Mouse (Mus musculus) liver, adult 2 months (tissue): ENCODE measurements around the gene Cep97. TPM values are rescaled to one million over a fixed set of nuclear protein-coding genes. Genes with fewer than 3 reads are reported as not detected.

ENCODE experiments used
- DNase-seq: peaks from one replicate; pipeline ENCODE4 v3.0.0-alpha.2; 2011; ENCODE audit warnings: low read depth, low spot score; ENCODE audit errors: extremely low read depth
- H3K27ac ChIP-seq: fragments of 200-500 bp; replicated peaks from 2 replicates; pipeline ENCODE4 v1.5.1; 2012; ENCODE audit warnings: low read depth, mild to moderate bottlenecking, control low read depth, inconsistent platforms, low read length; ENCODE audit not compliant: insufficient read depth
- H3K27me3 ChIP-seq: fragments of 200-500 bp; 2 replicates; pipeline ENCODE4 v1.6.1; 2012; ENCODE audit warnings: mild to moderate bottlenecking, moderate library complexity, low read length, inconsistent platforms; ENCODE audit not compliant: control insufficient read depth, insufficient read depth
- H3K36me3 ChIP-seq: fragments of 200-500 bp; 2 replicates; pipeline ENCODE4 v1.6.1; 2012; ENCODE audit warnings: low read length, inconsistent platforms; ENCODE audit not compliant: control insufficient read depth, insufficient read depth
- H3K4me1 ChIP-seq: fragments of 200-500 bp; 2 replicates; pipeline ENCODE4 v1.6.1; 2011; ENCODE audit warnings: low read length; ENCODE audit not compliant: control insufficient read depth, insufficient read depth
- H3K4me3 ChIP-seq: fragments of 200-500 bp; 2 replicates; pipeline ENCODE4 v1.5.1; 2011; ENCODE audit warnings: low read depth, mild to moderate bottlenecking, control low read depth, low read length, moderate library complexity; ENCODE audit not compliant: insufficient read depth
- H3K79me2 ChIP-seq: fragments of 200-500 bp; 2 replicates; pipeline ENCODE4 v1.6.1; 2012; ENCODE audit warnings: inconsistent platforms, mild to moderate bottlenecking, low read length, moderate library complexity; ENCODE audit not compliant: control insufficient read depth, insufficient read depth
- H3K9ac ChIP-seq: fragments of 200-500 bp; 2 replicates; pipeline ENCODE4 v1.6.1; 2012; ENCODE audit warnings: low read depth, mild to moderate bottlenecking, control low read depth, inconsistent platforms, low read length
- CTCF ChIP-seq: fragments of 200-500 bp; IDR thresholded peaks from 2 replicates; pipeline ENCODE4 v1.5.1; 2011; ENCODE audit warnings: low read depth, low read length, control low read depth
- POLR2A ChIP-seq: fragments of 200-500 bp; IDR thresholded peaks from 2 replicates; pipeline ENCODE4 v1.6.1; 2011; ENCODE audit warnings: low read length, control low read depth; ENCODE audit not compliant: insufficient read depth; ENCODE audit errors: extremely low read depth
- WGBS: fragments of 180-500 bp; shearing (Covaris S2); methylation state at CpG from one replicate; pipeline ENCODE4 v1.1.7; 2018; 5-methylcytosine and 5-hydroxymethylcytosine counted together
- polyA plus RNA-seq: library from polyadenylated mRNA; depleted of rRNA; stranded (reverse); fragments of >200 nt; gene quantifications from 2 replicates; pipeline ENCODE4 v1.2.3, GENCODE M21; 2012
- total RNA-seq: library from RNA; depleted of rRNA; stranded (reverse); fragments of >200 nt; gene quantifications from 2 replicates; pipeline ENCODE4 v1.2.3, GENCODE M21; 2014

Cep97 gene
- total and polyA plus RNA-seq, 2 experiments: 0.39 to 1.7 TPM

DNA sequence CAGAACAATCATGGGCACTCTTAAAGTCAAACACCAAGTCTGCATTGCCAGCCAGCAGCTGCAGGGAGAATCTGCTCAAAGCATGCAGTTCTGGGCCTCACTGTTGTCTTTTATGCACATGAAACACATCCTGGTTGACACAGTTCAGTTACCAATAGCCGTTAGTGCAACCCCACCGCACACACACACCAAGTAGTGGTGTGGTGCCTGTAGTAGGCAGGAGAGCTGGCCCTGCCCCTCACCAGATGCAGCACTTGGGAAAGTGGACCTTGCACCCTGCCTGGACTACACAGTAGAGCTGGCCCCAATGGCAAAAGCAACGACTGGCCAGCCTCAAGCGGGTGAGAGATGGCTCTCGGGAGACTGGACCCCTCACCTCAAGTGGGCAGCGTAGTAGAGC lies 5.0 kb upstream of the Cep97 start:
- TF ChIP-seq CTCF: no peak
- no peak for TF ChIP-seq POLR2A
- Histone ChIP-seq H3K27ac (no peak overlapping the region), H3K27me3 (no peaks in the 10 kb centered on the region), H3K9ac (no peak overlapping the region), H3K36me3 (no peaks in the 10 kb centered on the region), H3K79me2 (no peaks in the 10 kb centered on the region), H3K4me3 (no peak overlapping the region), H3K4me1 (no peaks in the 10 kb centered on the region)
- 40% methylated on average over 6 of the region's 6 CpGs for WGBS
- no peak for DNase-seq

DNA sequence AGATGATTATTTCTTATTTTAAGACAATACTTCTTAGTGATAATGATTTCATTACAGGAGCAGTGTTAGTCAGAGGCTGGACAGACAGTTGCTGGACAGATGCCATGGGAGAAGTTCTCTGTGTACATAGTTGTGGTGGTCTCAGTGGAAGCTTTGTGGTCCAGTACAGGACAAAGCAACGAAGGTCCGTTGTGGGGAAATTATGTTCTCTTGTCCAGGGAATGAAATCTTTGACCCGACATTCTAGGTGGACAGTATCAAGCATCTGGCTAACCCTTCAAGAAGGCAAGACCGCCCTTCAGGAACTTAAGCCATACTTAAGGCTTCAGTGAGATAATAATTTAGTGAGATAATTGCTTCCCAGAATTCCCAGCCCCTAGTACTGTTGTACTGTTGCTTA lies 4.1 kb upstream of the Cep97 start:
- 89% methylated on average over 4 of the region's 4 CpGs for whole genome bisulfite sequencing
- no peaks in the 10 kb centered on the region for H3K79me2 ChIP-seq
- DNase-seq: no peak
- no peak overlapping the region for H3K4me3 ChIP-seq
- H3K9ac ChIP-seq: no peak overlapping the region
- no peaks in the 10 kb centered on the region for H3K27me3 ChIP-seq
- H3K27ac ChIP-seq: no peak overlapping the region
- TF ChIP-seq POLR2A (no peak), CTCF (no peak)
- no peaks in the 10 kb centered on the region for H3K4me1 ChIP-seq
- no peaks in the 10 kb centered on the region for H3K36me3 ChIP-seq

DNA sequence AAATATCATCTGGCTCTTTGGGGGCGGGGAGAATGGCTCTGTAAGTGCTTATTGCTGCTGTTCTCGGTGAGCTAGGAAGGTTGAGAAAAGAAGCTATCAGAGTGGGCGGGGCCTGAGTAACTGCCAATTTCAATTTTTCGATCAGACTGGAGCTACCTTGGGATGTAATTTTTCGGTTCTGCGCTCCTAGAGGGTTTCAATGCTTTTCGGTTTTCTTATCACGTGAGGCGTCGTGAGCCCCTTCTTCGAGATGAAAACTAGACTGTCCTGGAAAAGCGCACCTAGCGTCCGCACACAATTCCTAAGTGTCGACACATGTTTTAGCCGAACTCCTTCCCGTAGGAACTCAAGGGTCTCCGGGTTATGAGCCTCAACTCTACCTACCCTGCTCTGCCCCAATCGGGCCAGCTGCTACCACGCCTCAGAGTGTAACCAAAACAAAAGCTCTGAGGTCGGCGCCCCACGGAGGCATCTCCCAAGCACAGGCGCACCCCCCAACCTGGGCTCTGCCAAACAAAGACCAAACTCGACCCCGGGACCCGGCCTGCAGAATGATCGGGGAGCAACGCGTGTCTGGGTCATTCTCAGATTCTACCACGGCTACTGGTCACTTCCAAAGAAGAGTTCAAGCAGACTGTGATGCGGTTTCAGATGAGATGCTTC lies 843 bp downstream of the Cep97 start:
- H3K4me3 ChIP-seq: peak overlapping the region; percentile 65
- peak; percentile 53 for DNase-seq
- H3K4me1 ChIP-seq: no peaks in the 10 kb centered on the region
- peak overlapping the region; percentile 7; the same call in 1 of the 2 replicates for H3K27ac ChIP-seq
- peak overlapping the region; percentile 72 for H3K9ac ChIP-seq
- no peaks in the 10 kb centered on the region for H3K79me2 ChIP-seq
- no peaks in the 10 kb centered on the region for H3K27me3 ChIP-seq
- TF ChIP-seq POLR2A (no peak), CTCF (no peak)
- H3K36me3 ChIP-seq: no peaks in the 10 kb centered on the region
- WGBS: under 1% methylated on average over 32 of the region's 32 CpGs

DNA sequence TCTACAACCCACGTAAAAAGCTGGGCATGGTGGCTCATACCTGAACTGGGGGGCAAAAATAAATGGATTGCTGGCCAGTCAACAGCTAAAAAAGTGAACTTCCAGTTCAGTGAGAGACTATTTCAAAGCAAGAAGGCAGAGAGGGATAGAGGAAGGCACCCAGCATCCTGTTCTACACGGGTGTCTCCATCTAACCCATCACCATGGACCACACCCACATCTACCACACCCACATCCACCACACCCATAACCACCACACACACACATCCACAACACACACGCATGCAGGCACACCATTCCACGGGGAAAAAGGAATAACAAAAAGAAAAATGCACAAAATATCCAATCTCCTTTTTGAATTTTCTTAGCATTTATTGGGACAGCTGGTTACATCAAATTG lies 10.6 kb downstream of the Cep97 start:
- no peaks in the 10 kb centered on the region for H3K79me2 ChIP-seq
- 90% methylated on average over 4 of the region's 4 CpGs for WGBS
- H3K27me3 ChIP-seq: no peaks in the 10 kb centered on the region
- no peak overlapping the region for H3K4me3 ChIP-seq
- no peak overlapping the region for H3K9ac ChIP-seq
- H3K27ac ChIP-seq: no peak overlapping the region
- H3K4me1 ChIP-seq: no peaks in the 10 kb centered on the region
- DNase-seq: no peak
- peaks cover 13% of the 10 kb centered on the region for H3K36me3 ChIP-seq
- TF ChIP-seq POLR2A (no peak), CTCF (no peak)

DNA sequence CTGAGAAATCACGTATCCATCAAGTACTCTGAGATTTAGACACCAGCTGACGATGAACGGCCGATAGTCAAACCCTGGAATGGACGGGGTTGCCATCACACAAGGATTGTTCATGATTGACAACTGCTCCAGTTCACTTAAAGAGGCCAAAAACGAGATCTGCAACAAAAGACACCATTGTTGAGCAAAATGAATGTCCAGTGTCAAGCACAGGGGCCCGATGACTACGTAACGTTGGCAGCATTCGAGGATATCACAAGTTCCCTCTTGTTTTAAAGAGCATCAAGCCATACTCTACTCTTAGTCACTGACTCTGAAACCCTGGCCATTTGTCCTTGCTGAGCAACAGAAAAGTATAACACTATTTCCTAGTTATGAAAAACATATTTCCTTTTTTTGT lies 12.6 kb downstream of the Cep97 start:
- Histone ChIP-seq H3K4me3 (no peak overlapping the region), H3K27me3 (no peaks in the 10 kb centered on the region), H3K4me1 (no peaks in the 10 kb centered on the region), H3K79me2 (no peaks in the 10 kb centered on the region), H3K27ac (no peak overlapping the region), H3K36me3 (peaks cover 15% of the 10 kb centered on the region; the same call in 1 of the 2 replicates), H3K9ac (no peak overlapping the region)
- TF ChIP-seq CTCF: no peak
- TF ChIP-seq POLR2A: no peak
- WGBS: 92% methylated on average over 10 of the region's 10 CpGs
- no peak for DNase-seq

DNA sequence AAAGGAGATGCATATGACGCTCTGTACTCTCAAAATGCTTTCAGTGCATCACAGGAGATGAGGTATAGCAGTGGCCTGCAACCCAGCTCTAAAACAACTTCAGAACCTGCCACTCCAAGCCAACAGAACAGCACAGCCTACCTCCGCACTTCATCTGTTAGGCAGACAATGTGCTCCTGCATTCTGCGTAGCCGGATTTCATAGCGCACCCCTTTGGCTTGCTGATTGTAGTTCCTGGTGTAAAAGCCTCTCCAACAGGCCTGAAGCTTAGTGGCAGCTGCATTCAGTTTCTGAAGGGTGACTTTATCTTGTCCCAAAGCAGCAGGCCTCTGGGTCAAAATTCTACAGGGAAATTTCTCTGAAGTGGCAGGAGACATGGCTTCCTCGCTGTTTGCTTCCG lies 19.9 kb downstream of the Cep97 start:
- H3K36me3 ChIP-seq: peaks cover 10% of the 10 kb centered on the region
- WGBS: 96% methylated on average over 7 of the region's 7 CpGs
- no peaks in the 10 kb centered on the region for H3K79me2 ChIP-seq
- DNase-seq: no peak
- H3K4me3 ChIP-seq: no peak overlapping the region
- no peak overlapping the region for H3K9ac ChIP-seq
- H3K27ac ChIP-seq: no peak overlapping the region
- H3K27me3 ChIP-seq: no peaks in the 10 kb centered on the region
- TF ChIP-seq POLR2A (no peak), CTCF (no peak)
- no peaks in the 10 kb centered on the region for H3K4me1 ChIP-seq
